Mouse (Mus musculus) NIH3T3 (cell line): ENCODE measurements around the gene Rab29.
"Not testable (repeated sequence)": the region's sequence is repeated elsewhere in the genome, so short reads cannot be mapped to it uniquely, and the experiment has no call there.

ENCODE experiments used
- DNase-seq: peaks from one replicate; pipeline ENCODE4 v3.0.0-alpha.2; 2012; ENCODE audit warnings: low read depth

Rab29 gene

GRCm38 (mm10) chr1:131865596-131865995 is 1.4 kb upstream of the Rab29 start:
- DNase-seq, result no peak

DNA sequence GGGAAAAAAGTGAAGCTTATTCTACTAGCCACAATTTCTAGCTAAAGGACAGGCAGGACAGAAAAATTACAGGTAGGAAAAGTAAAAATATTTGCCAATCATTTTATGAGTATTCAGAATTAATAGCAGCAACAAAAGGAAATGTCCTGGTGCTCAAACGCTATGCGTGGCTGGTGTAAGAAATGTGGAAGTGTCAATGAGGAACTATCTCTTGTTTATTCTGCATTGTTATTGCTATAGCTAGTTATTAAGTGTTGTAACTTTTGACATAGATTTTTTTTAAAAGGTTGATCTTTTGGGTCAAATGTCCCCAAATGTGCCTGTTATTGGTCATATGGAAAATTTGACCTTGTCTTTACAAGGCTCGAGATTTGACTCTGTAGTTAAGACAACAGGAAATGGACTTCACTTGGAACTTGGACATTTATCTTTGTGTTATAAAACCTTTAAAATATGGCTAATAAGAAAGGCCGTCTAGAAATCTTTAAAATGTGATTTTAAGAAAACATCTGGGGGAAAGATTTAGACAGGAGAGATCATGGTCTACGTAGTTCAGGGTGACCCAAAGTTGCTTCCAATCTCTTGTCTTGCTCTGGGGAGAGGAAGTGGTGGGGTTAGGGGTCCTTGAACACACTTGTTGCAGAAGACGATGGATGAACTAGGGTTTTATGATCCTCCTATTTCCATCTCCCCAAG is 572 bp upstream of the Rab29 start:
- DNase-seq, result no peak

DNA sequence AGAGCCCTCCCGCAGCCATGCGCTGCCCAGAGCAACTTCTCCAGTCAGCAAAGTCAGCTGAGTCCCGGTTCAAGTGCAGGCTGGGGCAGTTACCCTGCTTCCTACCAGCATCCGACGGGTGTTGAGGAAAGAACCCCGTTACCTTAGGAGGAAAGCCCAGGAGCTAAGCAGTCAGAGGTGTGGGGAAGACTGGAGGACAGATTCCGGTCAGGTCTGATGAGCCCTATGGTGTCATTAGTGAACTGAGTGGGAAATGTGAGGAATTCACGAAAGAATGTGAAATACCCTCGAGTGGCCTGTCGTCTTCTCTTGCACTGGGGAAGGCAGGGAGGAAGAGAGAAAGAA is 894 bp downstream of the Rab29 start:
- DNase-seq, result peak; percentile 17

- DNase-seq, result no peak
Observed at GRCm38 (mm10) chr1:131869561-131869960, 2.5 kb downstream of the Rab29 start.

DNA sequence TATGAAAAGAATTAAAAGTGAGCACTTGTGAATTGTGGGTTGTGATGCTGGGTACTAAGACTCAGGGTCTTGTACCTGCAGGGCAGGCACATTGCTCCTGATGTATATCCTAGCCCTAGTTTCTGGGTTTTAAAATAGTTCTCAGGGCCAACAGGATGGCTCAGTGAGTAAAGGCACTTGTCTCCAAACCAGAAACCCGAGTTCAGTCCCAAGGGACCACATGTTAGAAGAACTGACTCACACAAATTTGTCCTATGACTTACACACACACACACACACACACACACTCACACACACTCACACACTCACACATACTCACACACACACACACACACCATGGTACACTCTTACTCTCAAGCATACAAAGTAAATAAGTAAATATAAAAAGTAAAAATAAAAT is 5.8 kb downstream of the Rab29 start:
- DNase-seq, result peak; percentile 66

DNA sequence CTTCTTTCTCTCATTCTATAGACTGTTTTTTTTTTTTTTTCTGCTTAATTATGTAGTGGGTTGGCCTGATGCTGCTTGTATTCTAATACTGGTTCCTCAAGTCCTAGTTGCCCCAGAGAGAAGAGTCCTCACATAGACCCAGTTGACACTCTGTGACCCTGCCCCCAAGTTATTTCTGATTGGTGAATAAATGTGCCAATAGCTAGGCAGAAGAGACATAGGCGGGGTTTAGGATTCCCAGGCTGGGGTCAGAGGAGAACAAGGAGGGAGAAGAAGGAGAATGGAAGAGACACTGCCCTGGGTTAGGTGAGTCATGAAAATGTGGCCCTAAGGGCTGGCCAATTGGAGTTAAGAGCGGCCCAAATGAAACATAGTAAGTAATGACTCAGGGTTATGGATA is 12.8 kb downstream of the Rab29 start:
- no peak for DNase-seq

GRCm38 (mm10) chr1:131882787-131883186 is 15.8 kb downstream of the Rab29 start:
- DNase-seq, result peak; percentile 55

DNA sequence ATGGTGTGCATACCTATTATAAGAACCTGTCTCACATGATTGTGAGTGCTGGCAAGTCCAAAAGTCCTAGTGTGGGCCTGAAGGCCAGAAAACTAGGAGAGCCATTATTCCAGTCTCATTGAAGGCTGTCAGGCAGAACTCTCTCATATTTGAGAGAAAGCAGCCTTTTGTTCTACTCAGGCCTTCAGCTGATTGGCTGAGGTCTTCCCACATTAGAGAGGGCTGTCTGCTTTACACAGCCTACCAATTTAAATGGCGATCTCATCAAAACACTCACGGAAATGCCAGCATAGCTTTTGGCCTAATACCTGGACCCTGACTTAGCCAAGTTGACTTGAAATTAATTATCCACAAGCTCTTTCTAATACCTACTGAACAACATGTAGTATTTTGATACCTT is 19.1 kb downstream of the Rab29 start:
- no peak for DNase-seq

GRCm38 (mm10) chr1:131886641-131887040 is 19.6 kb downstream of the Rab29 start:
- no peak for DNase-seq

DNA sequence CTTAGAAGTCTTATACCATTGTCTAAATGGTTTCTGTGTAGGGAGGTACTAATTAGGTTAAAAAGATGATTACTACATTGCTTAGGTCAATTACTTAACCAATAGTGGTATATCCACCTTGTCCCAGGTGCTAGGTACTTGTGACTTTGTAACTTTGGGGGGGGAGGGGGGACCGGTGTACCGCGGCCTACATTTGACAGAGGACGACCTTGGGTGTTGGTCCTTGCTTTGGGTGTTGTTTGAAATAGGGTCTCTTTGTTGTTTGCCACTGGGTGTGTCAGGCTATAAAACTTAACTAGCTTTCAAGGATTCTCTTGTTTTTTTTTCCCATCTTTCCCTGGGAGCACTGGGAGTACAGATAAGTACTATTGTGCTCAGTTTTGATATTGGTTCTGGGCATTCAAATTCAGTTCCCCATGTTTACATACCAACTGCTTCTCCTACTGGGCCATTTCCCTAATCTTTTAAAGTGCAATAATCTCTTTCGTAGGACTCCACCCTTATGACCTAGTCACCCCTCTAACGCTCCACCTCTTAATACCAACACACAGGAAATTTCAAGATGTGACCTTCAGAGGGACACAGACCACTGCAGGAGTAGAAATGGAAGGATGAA is 23.1 kb downstream of the Rab29 start:
- no peak for DNase-seq

GRCm38 (mm10) chr1:131891436-131891835 is 24.4 kb downstream of the Rab29 start:
- no peak for DNase-seq

GRCm38 (mm10) chr1:131902679-131903078 is 35.7 kb downstream of the Rab29 start:
- no peak for DNase-seq

GRCm38 (mm10) chr1:131903251-131903650 is 36.2 kb downstream of the Rab29 start:
- no peak for DNase-seq

DNA sequence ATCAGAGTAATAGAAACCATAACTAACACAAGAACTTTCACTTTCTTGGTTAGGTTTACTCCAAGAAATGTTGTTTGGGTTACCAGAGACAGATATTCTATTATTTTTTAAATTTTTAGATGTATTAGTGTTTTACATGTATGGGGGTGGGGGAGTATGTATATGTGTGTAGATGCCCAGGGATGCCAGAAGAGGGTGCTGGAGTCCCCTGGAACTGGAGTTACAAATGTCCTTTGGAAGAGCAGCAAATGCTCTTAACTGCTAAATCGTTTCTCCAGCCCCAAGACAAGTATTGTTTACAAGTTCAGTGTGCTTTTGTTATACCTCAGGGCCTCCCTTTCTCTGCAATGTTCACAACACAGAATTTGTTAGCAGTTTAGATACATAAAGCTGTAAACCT is 38.5 kb downstream of the Rab29 start:
- DNase-seq, result peak; percentile 76

DNA sequence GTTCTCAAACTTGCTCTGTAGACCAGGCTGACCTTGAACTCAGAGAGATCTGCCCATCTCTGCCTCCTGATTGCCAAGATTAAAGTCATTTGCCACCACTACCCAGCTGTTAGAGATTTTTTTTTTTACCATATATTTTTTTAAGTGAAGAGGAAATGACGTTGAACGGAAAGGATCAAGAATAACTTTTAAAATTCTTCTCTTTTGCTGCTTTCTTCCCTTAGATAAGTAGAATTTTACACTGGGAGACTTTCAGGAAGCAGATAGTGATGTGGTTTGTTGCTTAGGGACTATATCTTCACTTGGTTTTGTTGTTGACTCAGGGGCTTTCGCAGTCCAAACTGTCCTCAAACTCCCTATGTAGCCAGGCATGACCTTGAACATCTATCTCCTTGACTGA is 41.4 kb downstream of the Rab29 start:
- no peak for DNase-seq

GRCm38 (mm10) chr1:131909236-131909635 is 42.2 kb downstream of the Rab29 start:
- not testable (repeated sequence) for DNase-seq

DNA sequence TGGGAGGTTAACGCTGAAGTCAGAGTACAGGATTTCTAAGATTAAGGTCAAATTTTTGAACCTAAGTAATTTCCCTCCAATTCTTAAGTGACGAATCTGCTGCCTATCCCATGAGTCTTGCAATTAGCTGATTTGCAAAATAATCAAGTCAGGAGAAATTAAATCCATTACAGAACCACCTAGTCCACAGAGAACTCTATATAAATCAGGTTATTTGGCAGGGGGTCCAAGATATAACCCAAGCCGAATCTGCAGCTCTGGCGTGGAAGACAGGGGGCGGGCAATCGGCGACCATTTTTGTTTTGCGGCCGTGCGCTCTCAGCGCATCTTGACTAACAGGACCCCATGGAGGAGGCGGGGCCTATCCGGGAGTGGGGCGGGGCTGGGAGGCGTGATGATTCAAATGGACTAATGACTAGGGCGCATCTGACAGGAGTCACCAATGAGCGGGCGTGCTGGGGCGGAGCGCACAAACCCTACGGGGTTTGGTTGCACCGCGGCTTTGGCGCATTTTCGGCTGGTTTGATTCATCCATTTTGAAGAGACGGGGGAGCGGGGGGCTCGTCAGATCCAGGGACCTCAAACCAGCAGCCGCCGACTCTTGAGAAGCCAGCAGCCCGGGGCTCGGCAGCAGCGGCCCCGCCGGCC is 43.1 kb downstream of the Rab29 start, which contains the start of gene Nucks1:
Gene Nucks1, plus strand, starts transcription at position 534 of the 648 bp plus-strand sequence.
- DNase-seq, result peak; percentile 100

DNA sequence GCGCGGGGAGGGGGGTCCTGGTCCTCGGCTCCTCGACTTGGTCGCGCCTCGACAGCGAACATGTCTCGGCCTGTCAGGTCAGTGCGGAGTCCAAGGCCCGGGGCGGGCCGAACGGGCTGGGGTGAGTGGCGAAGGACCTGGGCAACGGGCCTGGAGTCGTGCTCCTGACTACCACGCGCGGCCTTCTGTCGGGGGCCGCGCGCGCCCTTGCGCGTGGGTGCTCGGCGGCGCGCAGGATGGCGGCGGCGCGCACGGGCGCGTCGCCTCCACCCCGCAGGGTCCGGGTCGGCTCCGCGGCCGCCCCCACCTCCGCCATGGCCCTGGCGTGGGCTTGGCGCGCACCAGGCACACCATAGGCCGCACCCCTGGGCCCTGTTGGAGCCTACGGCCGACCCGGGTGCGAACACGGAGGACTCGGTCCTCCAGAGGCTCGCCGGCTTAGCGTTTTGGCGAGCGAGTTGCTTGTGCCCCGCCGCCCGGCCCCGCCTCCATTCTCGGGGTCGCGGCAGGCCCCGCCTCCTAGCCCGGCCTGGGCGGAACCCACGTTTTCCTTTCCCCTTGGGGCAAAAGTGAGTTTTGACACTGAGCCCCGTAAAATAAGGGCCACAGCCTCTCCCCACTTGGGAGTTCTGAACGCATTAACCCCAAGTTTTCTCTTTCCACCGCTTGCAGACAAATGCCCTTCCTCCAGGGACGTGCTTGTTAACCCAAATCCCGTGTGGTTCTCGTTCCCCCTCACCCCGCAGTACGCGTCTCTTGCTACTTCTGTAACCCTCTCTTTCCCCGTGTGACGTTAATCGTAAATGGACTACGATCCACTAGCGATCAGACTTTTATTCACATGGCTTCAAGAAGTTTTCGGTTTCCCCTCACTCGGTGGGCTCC is 43.9 kb downstream of the Rab29 start:
- DNase-seq, result peak; percentile 89

DNA sequence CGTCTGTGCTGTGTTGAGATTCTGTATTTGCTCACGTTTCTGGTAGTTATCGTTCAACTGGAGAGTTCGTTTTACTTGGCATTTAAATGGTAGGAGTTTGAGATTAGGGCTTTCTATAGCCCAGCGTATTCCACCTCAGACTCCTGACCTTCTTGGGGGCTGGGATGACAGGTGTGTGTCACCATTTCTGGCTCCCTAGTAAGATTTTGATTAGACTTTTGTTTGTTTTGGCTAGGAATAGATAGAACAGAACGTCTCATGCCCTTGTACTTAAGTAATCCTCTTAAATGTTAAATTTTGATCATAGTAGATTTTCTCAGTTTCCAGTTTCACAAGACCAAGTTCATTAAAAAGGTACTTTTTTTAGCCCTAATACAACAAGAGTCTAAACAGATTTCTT is 50.6 kb downstream of the Rab29 start:
- no peak for DNase-seq

GRCm38 (mm10) chr1:131919052-131919451 is 52.0 kb downstream of the Rab29 start:
- no peak for DNase-seq

DNA sequence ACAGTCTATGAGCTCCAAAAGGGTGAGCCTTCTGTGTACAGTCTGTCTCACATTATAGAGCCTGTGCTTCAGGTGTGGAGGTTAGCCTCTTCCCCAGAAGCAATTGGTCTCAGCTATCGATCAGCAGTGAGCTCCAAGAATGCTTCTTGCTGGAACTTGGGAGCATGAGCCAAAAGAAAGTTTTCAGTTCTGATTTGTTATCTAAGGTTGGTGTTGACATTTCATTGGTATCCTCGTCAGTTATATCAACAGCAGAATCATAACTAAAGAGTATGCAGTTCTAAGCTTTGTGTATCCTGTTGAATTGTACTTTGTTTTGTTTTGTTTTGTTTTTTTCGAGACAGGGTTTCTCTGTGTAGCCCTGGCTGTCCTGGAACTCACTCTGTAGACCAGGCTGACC is 55.1 kb downstream of the Rab29 start:
- no peak for DNase-seq
